Mouse (Mus musculus): ENCODE measurements at regions not wholly inside any gene's neighbourhood (a gene's known extent, or its start where the extent isn't known, plus 50 kb on each side); places are given as distances from the start of the nearest gene placed in this dataset.

DNA sequence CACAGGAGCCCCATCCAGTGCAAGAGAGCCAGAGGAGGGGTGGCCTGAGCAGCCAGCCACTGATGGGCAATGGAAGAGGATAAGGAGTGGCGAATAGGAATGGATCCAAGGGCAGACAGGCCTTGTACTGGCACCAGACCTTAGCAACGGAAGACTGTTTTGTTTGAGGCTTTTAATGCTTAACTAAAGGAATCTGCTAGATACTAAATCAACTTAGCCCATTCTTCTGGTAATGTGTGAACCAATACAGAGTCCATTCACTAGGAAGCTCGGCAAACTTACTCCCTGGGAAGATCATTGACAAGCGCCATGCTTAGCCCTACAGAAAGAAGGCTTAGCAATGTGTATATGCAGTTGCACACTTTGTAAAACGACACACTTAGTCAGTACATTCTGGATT lies 243.8 kb downstream of the Map2k4 start:
- Histone ChIP-seq H3K9me3 (replicated peaks; ENCODE audit: low read length) (no peaks in the 10 kb centered on the region), H3K4me1 (replicated peaks; ENCODE audit: insufficient read depth, low read length) (0 out of 2 replicates have a peak, but pooled peaks cover 2% of the 10 kb centered on the region), H3K27me3 (ENCODE audit: insufficient read depth, low read length) (no peaks in the 10 kb centered on the region), H3K4me3 (replicated peaks; ENCODE audit: low read depth, low read length) (no peak overlapping the region), H3K4me2 (ENCODE audit: low read length) (no peak overlapping the region), H3K36me3 (ENCODE audit: insufficient read depth, low read length) (no peaks in the 10 kb centered on the region), H3K27ac (peak overlapping the region; percentile 31; the same call in 1 of the 2 replicates), H3K9ac (ENCODE audit: low read depth, low read length) (no peak overlapping the region)
- no peak for TF ChIP-seq CTCF (IDR thresholded peaks at IDR 0.05; ENCODE audit: low read depth)
- 73% methylated on average over 5 of the region's 5 CpGs for WGBS
- no peak for DNase-seq (ENCODE audit: low spot score)
- ATAC-seq (replicated peaks; ENCODE audit: low FRiP score, low read depth), result 0 out of 2 replicates have a peak, but pooled peaks have one; percentile 40

DNA sequence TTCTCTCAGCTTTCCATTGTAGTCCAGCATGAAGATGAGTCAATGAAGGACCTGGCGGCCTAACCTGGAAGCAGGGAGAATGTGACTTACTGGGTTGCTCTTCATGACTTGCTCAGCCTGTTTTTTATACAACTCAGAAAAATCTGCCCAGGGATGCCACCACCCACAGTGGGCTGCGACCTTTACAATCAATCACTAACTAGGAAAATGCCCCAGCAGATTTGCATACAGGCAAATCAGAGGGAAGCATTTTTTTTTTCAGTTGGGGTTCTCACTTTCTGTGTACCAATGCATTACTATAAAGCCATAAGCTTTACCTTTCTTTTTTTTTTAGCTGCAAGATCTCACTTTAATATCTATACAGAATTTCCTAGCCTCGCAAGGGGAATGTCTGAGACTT lies 244.5 kb downstream of the Map2k4 start:
- Histone ChIP-seq H3K9me3 (replicated peaks; ENCODE audit: low read length) (no peaks in the 10 kb centered on the region), H3K9ac (ENCODE audit: low read depth, low read length) (no peak overlapping the region), H3K27me3 (ENCODE audit: insufficient read depth, low read length) (no peaks in the 10 kb centered on the region), H3K4me2 (ENCODE audit: low read length) (no peak overlapping the region), H3K36me3 (ENCODE audit: insufficient read depth, low read length) (no peaks in the 10 kb centered on the region), H3K4me3 (replicated peaks; ENCODE audit: low read depth, low read length) (no peak overlapping the region), H3K4me1 (replicated peaks; ENCODE audit: insufficient read depth, low read length) (0 out of 2 replicates have a peak, but pooled peaks cover 2% of the 10 kb centered on the region), H3K27ac (no peak overlapping the region)
- no peak for DNase-seq (ENCODE audit: low spot score)
- TF ChIP-seq CTCF (IDR thresholded peaks at IDR 0.05; ENCODE audit: low read depth), result no peak
- 71% methylated on average over 3 of the region's 3 CpGs for WGBS
- ATAC-seq (replicated peaks; ENCODE audit: low FRiP score, low read depth), result no peak

DNA sequence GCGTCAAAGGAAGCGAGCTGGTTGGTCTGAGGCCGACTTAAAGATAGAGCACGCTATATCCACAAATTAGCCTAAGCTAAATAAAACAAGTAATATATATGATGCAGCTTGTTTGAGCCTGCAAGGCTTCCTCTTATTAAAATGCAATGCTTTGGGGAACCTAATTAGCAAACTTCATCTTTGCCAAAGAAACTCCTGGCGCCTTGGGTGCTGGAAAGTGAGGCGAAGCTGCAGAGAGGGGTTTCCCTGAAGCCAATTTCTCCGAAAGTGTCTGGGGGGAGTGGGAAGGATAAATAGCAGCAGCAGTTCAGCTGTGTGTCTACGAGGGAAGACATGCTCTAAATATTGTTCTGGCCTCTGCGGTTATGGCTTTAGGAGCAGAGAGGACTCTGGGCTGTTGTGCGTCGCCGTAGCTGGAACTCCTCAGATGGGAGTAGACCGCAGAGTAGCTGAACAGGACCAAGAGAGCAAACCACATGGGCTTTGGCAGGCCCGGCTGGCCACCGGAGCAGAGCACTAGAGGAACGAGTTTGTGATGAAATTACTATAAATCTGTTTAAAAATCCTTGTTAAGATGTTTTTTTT lies 251.0 kb downstream of the Map2k4 start:
- H3K36me3 ChIP-seq (ENCODE audit: insufficient read depth, low read length), result no peaks in the 10 kb centered on the region
- H3K4me3 ChIP-seq (replicated peaks; ENCODE audit: low read depth, low read length), result no peak overlapping the region
- no peaks in the 10 kb centered on the region for H3K9me3 ChIP-seq (replicated peaks; ENCODE audit: low read length)
- no peaks in the 10 kb centered on the region for H3K27me3 ChIP-seq (ENCODE audit: insufficient read depth, low read length)
- DNase-seq (ENCODE audit: low spot score) (peak; percentile 75), ATAC-seq (replicated peaks; ENCODE audit: low FRiP score, low read depth) (no peak)
- no peak overlapping the region for H3K27ac ChIP-seq
- no peak overlapping the region for H3K9ac ChIP-seq (ENCODE audit: low read depth, low read length)
- 62% methylated on average over 16 of the region's 16 CpGs for WGBS
- 0 out of 2 replicates have a peak, but pooled peaks cover 3% of the 10 kb centered on the region for H3K4me1 ChIP-seq (replicated peaks; ENCODE audit: insufficient read depth, low read length)
- no peak overlapping the region for H3K4me2 ChIP-seq (ENCODE audit: low read length)
- no peak for TF ChIP-seq CTCF (IDR thresholded peaks at IDR 0.05; ENCODE audit: low read depth)

DNA sequence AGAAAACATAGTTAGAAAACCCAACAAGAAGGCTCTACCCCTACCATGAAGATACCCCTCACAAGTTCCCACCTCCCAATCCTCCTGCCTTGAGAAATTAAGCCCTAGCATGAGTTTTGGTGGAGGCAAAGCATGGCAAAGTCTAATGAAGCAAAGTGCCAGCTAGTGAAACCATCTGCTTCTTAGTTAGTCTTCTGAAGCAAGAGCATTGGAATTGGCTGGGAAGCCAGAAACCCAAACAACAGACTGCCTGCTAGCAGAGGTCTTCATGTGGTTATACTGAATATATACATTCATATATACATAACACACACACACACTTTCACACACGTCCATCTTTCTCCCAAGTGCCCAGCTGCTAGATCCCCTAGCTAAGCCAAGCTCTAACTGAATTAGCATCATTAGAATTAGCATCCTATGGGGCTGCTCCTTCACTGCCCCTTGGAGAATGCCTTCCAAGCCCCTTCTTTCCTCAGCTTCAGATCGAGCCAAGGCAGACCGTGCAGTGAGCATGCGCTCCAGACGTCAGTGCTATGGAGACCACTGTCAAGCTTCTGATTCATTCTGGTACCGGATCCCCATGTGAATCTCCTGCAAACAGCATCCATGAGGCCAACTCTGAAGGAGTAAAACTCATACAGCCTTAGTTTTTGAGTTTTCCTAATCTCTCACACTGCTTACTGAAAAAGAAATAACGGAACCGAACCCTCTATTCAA lies 252.2 kb downstream of the Map2k4 start:
- H3K9ac ChIP-seq (ENCODE audit: low read depth, low read length), result no peak overlapping the region
- 93% methylated on average over 8 of the region's 8 CpGs for WGBS
- no peak overlapping the region for H3K4me2 ChIP-seq (ENCODE audit: low read length)
- H3K9me3 ChIP-seq (replicated peaks; ENCODE audit: low read length), result no peaks in the 10 kb centered on the region
- ATAC-seq (replicated peaks; ENCODE audit: low FRiP score, low read depth) (no peak), DNase-seq (ENCODE audit: low spot score) (no peak)
- no peak for TF ChIP-seq CTCF (IDR thresholded peaks at IDR 0.05; ENCODE audit: low read depth)
- 0 out of 2 replicates have a peak, but pooled peaks cover 3% of the 10 kb centered on the region for H3K4me1 ChIP-seq (replicated peaks; ENCODE audit: insufficient read depth, low read length)
- no peak overlapping the region for H3K4me3 ChIP-seq (replicated peaks; ENCODE audit: low read depth, low read length)
- no peaks in the 10 kb centered on the region for H3K27me3 ChIP-seq (ENCODE audit: insufficient read depth, low read length)
- no peaks in the 10 kb centered on the region for H3K36me3 ChIP-seq (ENCODE audit: insufficient read depth, low read length)
- H3K27ac ChIP-seq, result no peak overlapping the region

DNA sequence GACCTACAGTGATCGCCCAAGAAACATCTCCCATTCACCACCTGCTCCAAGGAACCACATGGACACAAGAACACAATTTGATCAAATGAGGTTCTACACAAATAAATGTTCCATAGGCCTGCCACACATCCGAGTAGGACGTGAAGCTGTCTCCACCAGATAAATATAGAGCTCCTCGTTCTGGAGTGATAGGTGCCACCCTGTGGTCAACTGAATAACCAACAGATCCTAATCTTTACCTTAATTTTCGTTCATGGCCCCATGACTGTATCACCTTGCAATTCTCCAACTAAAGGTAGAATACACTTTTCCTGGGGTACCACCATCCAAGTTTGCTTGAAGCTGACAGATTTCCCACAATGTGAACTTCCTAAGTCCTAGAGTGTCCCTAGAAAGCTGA lies 257.4 kb downstream of the Map2k4 start:
- no peak for DNase-seq (ENCODE audit: low spot score)
- TF ChIP-seq CTCF (IDR thresholded peaks at IDR 0.05; ENCODE audit: low read depth), result 0 out of 2 replicates have a peak, but pooled peaks have one; percentile 33
- 73% methylated on average over 5 of the region's 5 CpGs for WGBS
- no peak overlapping the region for H3K4me2 ChIP-seq (ENCODE audit: low read length)
- H3K4me1 ChIP-seq (replicated peaks; ENCODE audit: insufficient read depth, low read length), result no peaks in the 10 kb centered on the region
- H3K27me3 ChIP-seq (ENCODE audit: insufficient read depth, low read length), result no peaks in the 10 kb centered on the region
- H3K9ac ChIP-seq (ENCODE audit: low read depth, low read length), result no peak overlapping the region
- no peaks in the 10 kb centered on the region for H3K36me3 ChIP-seq (ENCODE audit: insufficient read depth, low read length)
- H3K27ac ChIP-seq, result no peak overlapping the region
- H3K9me3 ChIP-seq (replicated peaks; ENCODE audit: low read length), result no peaks in the 10 kb centered on the region
- no peak overlapping the region for H3K4me3 ChIP-seq (replicated peaks; ENCODE audit: low read depth, low read length)
- no peak for ATAC-seq (replicated peaks; ENCODE audit: low FRiP score, low read depth)

DNA sequence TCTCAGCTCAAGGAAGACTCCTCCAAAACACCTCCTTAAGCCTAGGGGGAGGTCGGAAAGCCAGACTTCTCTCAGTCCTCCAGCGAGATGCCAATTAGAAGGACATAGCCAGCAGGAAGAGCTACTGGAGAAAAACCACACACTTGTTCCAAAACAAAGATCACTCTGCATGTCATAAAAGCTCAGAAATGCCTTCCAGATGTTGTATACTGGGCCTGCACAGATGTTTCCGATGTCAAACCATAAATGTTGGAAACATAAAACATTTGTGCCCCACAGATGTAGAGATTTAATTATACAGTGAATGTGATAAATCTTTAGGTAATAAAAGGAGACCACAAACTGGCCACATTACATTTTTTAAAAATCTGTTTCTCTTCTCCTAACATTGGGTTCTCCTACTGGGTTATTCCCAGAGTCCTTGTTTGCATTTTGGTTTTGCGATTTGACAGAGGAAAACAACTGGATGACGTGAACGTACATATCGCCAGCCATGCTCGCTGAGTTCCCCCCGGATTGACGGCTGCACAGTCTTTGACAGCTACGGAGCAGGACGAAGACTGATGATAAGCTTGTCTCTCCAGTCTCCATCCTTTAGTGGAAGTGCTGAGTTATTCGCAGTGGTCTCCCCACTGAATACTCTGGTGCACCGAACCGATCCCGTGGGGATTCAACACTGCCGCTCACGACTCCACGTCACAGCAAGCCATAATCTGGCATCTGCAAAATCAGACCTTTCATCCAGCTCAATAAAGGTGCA lies 235.5 kb upstream of the Myocd start:
- H3K4me2 ChIP-seq (ENCODE audit: low read length), result no peak overlapping the region
- no peak overlapping the region for H3K27ac ChIP-seq
- no peaks in the 10 kb centered on the region for H3K9me3 ChIP-seq (replicated peaks; ENCODE audit: low read length)
- no peak for TF ChIP-seq CTCF (IDR thresholded peaks at IDR 0.05; ENCODE audit: low read depth)
- ATAC-seq (replicated peaks; ENCODE audit: low FRiP score, low read depth), result no peak
- H3K4me3 ChIP-seq (replicated peaks; ENCODE audit: low read depth, low read length), result no peak overlapping the region
- WGBS, result 61% methylated on average over 19 of the region's 19 CpGs
- no peaks in the 10 kb centered on the region for H3K27me3 ChIP-seq (ENCODE audit: insufficient read depth, low read length)
- H3K36me3 ChIP-seq (ENCODE audit: insufficient read depth, low read length), result no peaks in the 10 kb centered on the region
- no peak overlapping the region for H3K9ac ChIP-seq (ENCODE audit: low read depth, low read length)
- no peaks in the 10 kb centered on the region for H3K4me1 ChIP-seq (replicated peaks; ENCODE audit: insufficient read depth, low read length)
- peak; percentile 87 for DNase-seq (ENCODE audit: low spot score)
